Mouse (Mus musculus) heart, embryonic 10.5 days (tissue): ENCODE measurements at regions not wholly inside any gene's neighbourhood (a gene's known extent, or its start where the extent isn't known, plus 50 kb on each side); places are given as distances from the start of the nearest gene placed in this dataset.

Source experiments
- DNase-seq: peaks from one replicate; pipeline ENCODE4 v3.0.0-alpha.2; 2017; ENCODE audit warnings: low spot score
- H3K27ac ChIP-seq: fragments of 300-500 bp; sonication (generic); 2 replicates; pipeline ENCODE4 v1.5.1; 2016; ENCODE audit warnings: mild to moderate bottlenecking
- H3K27me3 ChIP-seq: fragments of 300-500 bp; sonication (generic); 2 replicates; pipeline ENCODE4 v1.6.1; 2016; ENCODE audit warnings: mild to moderate bottlenecking; ENCODE audit not compliant: poor library complexity, insufficient read depth, severe bottlenecking
- H3K36me3 ChIP-seq: fragments of 300-500 bp; sonication (generic); 2 replicates; pipeline ENCODE4 v1.6.1; 2016; ENCODE audit warnings: mild to moderate bottlenecking, moderate library complexity
- H3K4me1 ChIP-seq: fragments of 300-500 bp; sonication (generic); 2 replicates; pipeline ENCODE4 v1.6.1; 2016; ENCODE audit warnings: mild to moderate bottlenecking
- H3K4me3 ChIP-seq: fragments of 300-500 bp; sonication (generic); 2 replicates; pipeline ENCODE4 v1.5.1; 2016; ENCODE audit warnings: mild to moderate bottlenecking, moderate library complexity
- H3K9me3 ChIP-seq: fragments of 300-500 bp; sonication (generic); 2 replicates; pipeline ENCODE4 v1.6.1; 2016; ENCODE audit warnings: mild to moderate bottlenecking, moderate library complexity
- WGBS: fragments of 180-500 bp; shearing (Covaris S2); methylation state at CpG from one replicate; pipeline ENCODE4 v1.1.7; 2016; 5-methylcytosine and 5-hydroxymethylcytosine counted together

- WGBS = 84% methylated on average over 1 of the region's 1 CpGs
- Histone ChIP-seq H3K27ac (no peak overlapping the region), H3K4me3 (no peak overlapping the region), H3K4me1 (no peaks in the 10 kb centered on the region), H3K27me3 (no peaks in the 10 kb centered on the region), H3K36me3 (no peaks in the 10 kb centered on the region), H3K9me3 (no peaks in the 10 kb centered on the region)
- DNase-seq = no peak
Measured at GRCm38 (mm10) chr6:147954253-147954652, 92.8 kb upstream of the Far2 start.

- Histone ChIP-seq H3K4me3 (no peak overlapping the region), H3K27me3 (no peaks in the 10 kb centered on the region), H3K36me3 (no peaks in the 10 kb centered on the region), H3K27ac (no peak overlapping the region), H3K4me1 (no peaks in the 10 kb centered on the region), H3K9me3 (no peaks in the 10 kb centered on the region)
- 61% methylated on average over 7 of the region's 7 CpGs for WGBS
- DNase-seq = no peak
Measured at GRCm38 (mm10) chr6:147954967-147955830, 91.9 kb upstream of the Far2 start.

- Histone ChIP-seq H3K36me3 (no peaks in the 10 kb centered on the region), H3K27me3 (no peaks in the 10 kb centered on the region), H3K27ac (no peak overlapping the region), H3K4me1 (no peaks in the 10 kb centered on the region), H3K4me3 (no peak overlapping the region), H3K9me3 (no peaks in the 10 kb centered on the region)
- DNase-seq = no peak
- WGBS = 80% methylated on average over 4 of the region's 4 CpGs
Measured at GRCm38 (mm10) chr6:147964739-147965138, 82.3 kb upstream of the Far2 start.

GRCm38 (mm10) chr6:147970162-147970608 is 76.9 kb upstream of the Far2 start:
- Histone ChIP-seq H3K4me1 (no peaks in the 10 kb centered on the region), H3K9me3 (no peaks in the 10 kb centered on the region), H3K4me3 (no peak overlapping the region), H3K27me3 (no peaks in the 10 kb centered on the region), H3K36me3 (no peaks in the 10 kb centered on the region), H3K27ac (no peak overlapping the region)
- DNase-seq = no peak
- 94% methylated on average over 2 of the region's 2 CpGs for WGBS

GRCm38 (mm10) chr6:147972552-147972951 is 74.5 kb upstream of the Far2 start:
- WGBS = 19% methylated on average over 1 of the region's 1 CpGs
- H3K4me3 ChIP-seq = no peak overlapping the region
- no peak overlapping the region for H3K27ac ChIP-seq
- H3K4me1 ChIP-seq = no peaks in the 10 kb centered on the region
- no peaks in the 10 kb centered on the region for H3K9me3 ChIP-seq
- no peaks in the 10 kb centered on the region for H3K36me3 ChIP-seq
- DNase-seq = no peak
- no peaks in the 10 kb centered on the region for H3K27me3 ChIP-seq

- Histone ChIP-seq H3K36me3 (no peaks in the 10 kb centered on the region), H3K4me1 (no peaks in the 10 kb centered on the region), H3K4me3 (no peak overlapping the region)
Measured at GRCm38 (mm10) chr6:147973059-147973458, 74.0 kb upstream of the Far2 start.

GRCm38 (mm10) chr6:147975917-147976316 is 71.1 kb upstream of the Far2 start:
- no peak overlapping the region for H3K27ac ChIP-seq
- H3K27me3 ChIP-seq = no peaks in the 10 kb centered on the region
- no peaks in the 10 kb centered on the region for H3K9me3 ChIP-seq
- H3K4me3 ChIP-seq = no peak overlapping the region
- 69% methylated on average over 1 of the region's 1 CpGs for WGBS
- no peak for DNase-seq
- no peaks in the 10 kb centered on the region for H3K36me3 ChIP-seq
- H3K4me1 ChIP-seq = no peaks in the 10 kb centered on the region

More at GRCm38 (mm10) chr6:147973059-147973458, 74.0 kb upstream of the Far2 start:
- 82% methylated on average over 2 of the region's 2 CpGs for WGBS
- no peak for DNase-seq
- Histone ChIP-seq H3K27ac (no peak overlapping the region), H3K9me3 (no peaks in the 10 kb centered on the region), H3K27me3 (no peaks in the 10 kb centered on the region)

GRCm38 (mm10) chr6:147989381-147989780 is 57.7 kb upstream of the Far2 start:
- H3K4me3 ChIP-seq = no peak overlapping the region
- WGBS = 74% methylated on average over 4 of the region's 4 CpGs
- no peaks in the 10 kb centered on the region for H3K36me3 ChIP-seq
- no peaks in the 10 kb centered on the region for H3K4me1 ChIP-seq
- no peak for DNase-seq
- no peaks in the 10 kb centered on the region for H3K27me3 ChIP-seq
- no peak overlapping the region for H3K27ac ChIP-seq
- H3K9me3 ChIP-seq = no peaks in the 10 kb centered on the region
